Mouse (Mus musculus) Patski (cell line): ENCODE results near the gene Rsph1. TPM values are rescaled to one million over a fixed set of nuclear protein-coding genes. Genes with fewer than 3 reads are reported as not detected.

Source experiments
- ATAC-seq: fragments of 100-300 bp; one replicate; pipeline ENCODE4 v1.8.0; 2021
- CTCF ChIA-PET: fragments of 350-600 bp; sonication (Branson Sonifier 250); formaldehyde crosslinking; loops from one replicate; lab custom pipeline; 2022; ENCODE audit warnings: inconsistent platforms; lab: Charles Lee
- POLR2A ChIA-PET: fragments of 350-600 bp; sonication (Branson Sonifier 250); formaldehyde crosslinking; loops from one replicate; lab custom pipeline; 2022; ENCODE audit warnings: antibody characterized with exemption, inconsistent platforms; lab: Charles Lee
- DNase-seq: peaks from one replicate; pipeline ENCODE4 v3.0.0-alpha.2; 2011; ENCODE audit warnings: low read depth, low spot score
- H3K27me3 ChIP-seq: fragments of 371-371 bp; one replicate; pipeline ENCODE4 v1.5.1; 2021
- CTCF ChIP-seq: fragments of 100-300 bp; IDR thresholded peaks from one replicate; pipeline ENCODE4 v1.5.1; 2021
- in situ Hi-C: fragments of 300-500 bp; cut with MboI; formaldehyde crosslinking; loops from 3 replicates; pipeline ENCODE4 v1.11.1; 2018; ENCODE audit warnings: low pct_unique_long_range_greater_than_20kb, mixed read lengths
- polyA plus RNA-seq: library from polyadenylated mRNA; unstranded; gene quantifications from one replicate; pipeline ENCODE4 v1.2.3, GENCODE M21; 2021

Gene Rsph1
- 3.1 TPM for polyA plus RNA-seq

- ATAC-seq (peak; percentile 58), DNase-seq (peak; percentile 27)
- CTCF ChIA-PET = no interaction called here
- POLR2A ChIA-PET = no interaction called here
- no peaks in the 10 kb centered on the region for H3K27me3 ChIP-seq
- no peak for TF ChIP-seq CTCF
- in situ Hi-C loops = no loop called here
Observed at GRCm38 (mm10) chr17:31276922-31277918, at the start of gene Rsph1. Rsph1 (minus strand) TSS chr17:31277383.

GRCm38 (mm10) chr17:31326220-31326852 is 49.2 kb upstream of the Rsph1 start:
- DNase-seq (no peak), ATAC-seq (peak; percentile 61)
- in situ Hi-C loops = loop anchor here (5.0 kb wide), 2 partner anchors 69 to 336 kb away; no protein-coding TSS in a partner anchor
- POLR2A ChIA-PET = interaction anchor here (0.6 kb wide), 1 partner anchor 280 kb away, joined by 3 read pairs; no protein-coding TSS in a partner anchor
- no peak for TF ChIP-seq CTCF
- CTCF ChIA-PET = interaction anchor here (0.6 to 1.4 kb wide), 6 partner anchors 9 to 166 kb away, joined by 3 to 5 read pairs (median 4); no protein-coding TSS in a partner anchor
- no peaks in the 10 kb centered on the region for H3K27me3 ChIP-seq

- no peaks in the 10 kb centered on the region for H3K27me3 ChIP-seq
- ChIA-PET POLR2A (no interaction called here), CTCF (interaction anchor here (0.6 to 1.4 kb wide), 6 partner anchors 8 to 167 kb away, joined by 3 to 5 read pairs (median 4); no protein-coding TSS in a partner anchor)
- in situ Hi-C loops = loop anchor here (5.0 kb wide), 2 partner anchors 68 to 337 kb away; no protein-coding TSS in a partner anchor
- no peak for TF ChIP-seq CTCF
- ATAC-seq (no peak), DNase-seq (no peak)
Observed at GRCm38 (mm10) chr17:31325451-31326219, 48.5 kb upstream of the Rsph1 start.

GRCm38 (mm10) chr17:31324227-31324626 is 47.0 kb upstream of the Rsph1 start:
- DNase-seq = no peak
- ChIA-PET CTCF (no interaction called here), POLR2A (no interaction called here)
- no peak for TF ChIP-seq CTCF
- no peaks in the 10 kb centered on the region for H3K27me3 ChIP-seq
- ATAC-seq = no peak
- in situ Hi-C loops = no loop called here

- POLR2A ChIA-PET = no interaction called here
- DNase-seq (no peak), ATAC-seq (no peak)
- no peaks in the 10 kb centered on the region for H3K27me3 ChIP-seq
- TF ChIP-seq CTCF = no peak
- CTCF ChIA-PET = no interaction called here
- in situ Hi-C loops = no loop called here
Observed at GRCm38 (mm10) chr17:31323379-31323778, 46.2 kb upstream of the Rsph1 start.

GRCm38 (mm10) chr17:31322446-31322845 is 45.3 kb upstream of the Rsph1 start:
- no peak for TF ChIP-seq CTCF
- ATAC-seq (no peak), DNase-seq (no peak)
- POLR2A ChIA-PET = no interaction called here
- in situ Hi-C loops = no loop called here
- no peaks in the 10 kb centered on the region for H3K27me3 ChIP-seq
- CTCF ChIA-PET = no interaction called here

- CTCF ChIA-PET = no interaction called here
- DNase-seq = no peak
- ATAC-seq = no peak
- in situ Hi-C loops = no loop called here
- no peaks in the 10 kb centered on the region for H3K27me3 ChIP-seq
- POLR2A ChIA-PET = no interaction called here
- no peak for TF ChIP-seq CTCF
Observed at GRCm38 (mm10) chr17:31321425-31321824, 44.2 kb upstream of the Rsph1 start.

GRCm38 (mm10) chr17:31318906-31319767 is 42.0 kb upstream of the Rsph1 start:
- H3K27me3 ChIP-seq = no peaks in the 10 kb centered on the region
- ATAC-seq (no peak), DNase-seq (no peak)
- CTCF ChIA-PET = no interaction called here
- in situ Hi-C loops = no loop called here
- no peak for TF ChIP-seq CTCF
- POLR2A ChIA-PET = interaction anchor here (0.7 kb wide), 1 partner anchor 676 kb away, joined by 3 read pairs; no protein-coding TSS in a partner anchor

GRCm38 (mm10) chr17:31317521-31318272 is 40.5 kb upstream of the Rsph1 start:
- no peak for DNase-seq
- ATAC-seq = no peak
- no peak for TF ChIP-seq CTCF
- H3K27me3 ChIP-seq = no peaks in the 10 kb centered on the region
- POLR2A ChIA-PET = no interaction called here
- in situ Hi-C loops = no loop called here
- CTCF ChIA-PET = interaction anchor here (1.0 to 1.4 kb wide), 3 partner anchors 8 to 12 kb away, joined by 3 to 4 read pairs (median 4); no protein-coding TSS in a partner anchor
